Mouse (Mus musculus): ENCODE measurements around the gene Zic1.

GRCm38 (mm10) chr9:91371608-91372007 lies 6.0 kb upstream of the Zic1 start:
- TF ChIP-seq POLR2A (IDR thresholded peaks at IDR 0.05; ENCODE audit: low read depth, low read length), result no peak
- TF ChIP-seq CTCF (IDR thresholded peaks at IDR 0.05; ENCODE audit: extremely low read depth, insufficient read depth, insufficient read length, insufficient replicate concordance), result no peak

Data from spleen, adult 2 months (tissue).